16 mouse cellular contexts compared by ENCODE assay signal in the genomic region with DNA sequence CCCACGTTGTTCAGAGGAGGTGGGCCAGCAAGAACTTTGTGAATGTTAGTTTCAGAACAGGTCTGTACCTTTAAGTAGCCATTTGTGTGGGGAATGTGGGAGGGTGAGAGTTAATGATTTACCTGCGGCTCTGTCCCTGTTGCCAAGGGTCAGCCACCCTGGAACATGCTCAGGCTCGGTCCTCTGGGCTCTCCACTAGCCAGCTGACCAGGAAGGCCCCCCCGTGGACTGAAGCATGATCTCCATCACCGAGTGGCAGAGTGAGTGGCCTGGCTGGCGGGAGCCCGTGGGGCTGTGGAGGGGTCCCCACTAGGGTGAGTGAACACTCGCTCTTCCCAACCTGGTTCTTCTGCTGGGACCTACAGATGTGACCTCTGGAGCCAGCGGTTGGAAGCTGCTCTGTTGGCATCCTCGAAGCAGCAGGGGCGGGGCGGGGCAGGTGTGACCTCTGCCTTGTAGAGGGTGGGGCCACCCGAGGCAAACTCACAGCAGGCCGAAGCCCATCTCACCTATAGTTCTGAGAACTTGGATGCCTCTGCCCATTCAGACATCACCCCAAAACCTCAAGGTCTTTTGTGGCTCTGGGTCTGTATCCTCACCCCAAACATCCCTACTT. TPM values are rescaled to one million over a fixed set of nuclear protein-coding genes. Genes with fewer than 3 reads are reported as not detected.
DNase-seq lines count a peak whose midpoint lies in the region; ATAC-seq and TF ChIP-seq lines count a peak whose summit lies in the region.
"Had no signal": no experiment of that assay in that cellular context is flagged by ENCODE, and none has a peak within 500 bp of the region (broad histone marks: within the 10 kb centered on the region; RNA-seq: fewer than 3 reads in every experiment).

A gene (plus strand): TSS at position 149 of the 616 bp plus-strand sequence.

- H3K4me1 ChIP-seq in intestine, embryonic 15.5 days (replicated peaks), result no peaks in the 10 kb centered on the region; the same call in 1 of the 2 replicates
- peaks cover 19% of the 10 kb centered on the region; the same call in 1 of the 2 replicates for H3K4me1 ChIP-seq in kidney, adult 2 months (ENCODE audit: control insufficient read depth, insufficient read depth, low read length)
- H3K4me1 ChIP-seq in liver, adult 2 months (ENCODE audit: control insufficient read depth, insufficient read depth, low read length), result peaks cover 10% of the 10 kb centered on the region

- DNase-seq in kidney, adult 2 months, result peak; percentile 96
- DNase-seq in liver, adult 2 months (ENCODE audit: extremely low read depth, low read depth, low spot score), result peak; percentile 95
- DNase-seq in lung, postnatal 36 days, result peak; percentile 68
- no peak for DNase-seq in layer of hippocampus, postnatal 36 days
- no peak for DNase-seq in left cerebral cortex, adult 11 months (ENCODE audit: low spot score)
- DNase-seq in gastrocnemius, postnatal 14 days, result no peak
- DNase-seq: adrenal gland, postnatal 10 days; cerebellum, adult 18-20 months; heart, adult 2 months had no signal

- peak within 1 kb of the TSS; percentile 79 for H3K27ac ChIP-seq in intestine, embryonic 15.5 days
- H3K27ac ChIP-seq in kidney, adult 2 months (ENCODE audit: insufficient read depth, low read depth, low read length), result peak within 1 kb of the TSS; percentile 97
- H3K27ac ChIP-seq in liver, adult 2 months (replicated peaks; ENCODE audit: insufficient read depth, low read depth, low read length), result peak within 1 kb of the TSS; percentile 83
- H3K27ac ChIP-seq: heart, adult 2 months; hindbrain, embryonic 13.5 days; macrophage had no signal

- peak within 1 kb of the TSS; percentile 38 for H3K4me3 ChIP-seq in intestine, embryonic 15.5 days (replicated peaks)
- H3K4me3 ChIP-seq in kidney, adult 2 months (ENCODE audit: insufficient read depth, low read depth, low read length), result peak within 1 kb of the TSS; percentile 58
- peak within 1 kb of the TSS; percentile 65 for H3K4me3 ChIP-seq in liver, adult 2 months (ENCODE audit: insufficient read depth, low read depth, low read length)
- H3K4me3 ChIP-seq: heart, adult 2 months; hindbrain, embryonic 13.5 days; myocyte had no signal

- peak within 1 kb of the TSS; percentile 49 for H3K4me2 ChIP-seq in intestine, embryonic 15.5 days (replicated peaks)
- H3K4me2 ChIP-seq: hindbrain, embryonic 13.5 days had no signal

- ATAC-seq in intestine, embryonic 15.5 days, result peak; percentile 85
- ATAC-seq: forebrain, embryonic 16.5 days had no signal

- 46% methylated on average over 14 of the region's 14 CpGs for WGBS in intestine, embryonic 15.5 days
- 21% methylated on average over 14 of the region's 14 CpGs for WGBS in kidney, adult 2 months
- 25% methylated on average over 14 of the region's 14 CpGs for WGBS in liver, adult 2 months

- intact Hi-C loops in gastrocnemius, postnatal 14 days (cut with DNase I; ENCODE audit: low total_unique reads), result loop anchor here (5.0 kb wide), 2 partner anchors 43 to 298 kb away; a partner anchor contains a TSS

- no peaks in the 10 kb centered on the region for H3K27me3 ChIP-seq in intestine, embryonic 15.5 days (replicated peaks)
- H3K27me3 ChIP-seq in kidney, adult 2 months (replicated peaks; ENCODE audit: control insufficient read depth, insufficient read depth, low read length), result no peaks in the 10 kb centered on the region
- H3K27me3 ChIP-seq in liver, adult 2 months (ENCODE audit: control insufficient read depth, insufficient read depth, low read length), result no peaks in the 10 kb centered on the region
- H3K27me3 ChIP-seq: hindbrain, embryonic 13.5 days had no signal

- no peak for TF ChIP-seq POLR2A in kidney, adult 2 months (IDR thresholded peaks at IDR 0.05; ENCODE audit: low read depth, low read length)
- 0 out of 2 replicates have a peak, but pooled peaks have one; percentile 46 for TF ChIP-seq POLR2A in liver, adult 2 months (IDR thresholded peaks at IDR 0.05; ENCODE audit: extremely low read depth, insufficient read depth, low read length)

- H3K36me3 ChIP-seq in intestine, embryonic 15.5 days, result no peaks in the 10 kb centered on the region
- H3K36me3 ChIP-seq in kidney, adult 2 months (ENCODE audit: control insufficient read depth, insufficient read depth, low read length), result no peaks in the 10 kb centered on the region
- no peaks in the 10 kb centered on the region for H3K36me3 ChIP-seq in liver, adult 2 months (ENCODE audit: control insufficient read depth, insufficient read depth, low read length)
- H3K36me3 ChIP-seq: hindbrain, embryonic 13.5 days had no signal

- TF ChIP-seq CTCF in kidney, adult 2 months (conservative IDR thresholded peaks at IDR 0.05; ENCODE audit: insufficient read depth, insufficient read length, low read depth, low read length), result no peak
- no peak for TF ChIP-seq CTCF in liver, adult 2 months (IDR thresholded peaks at IDR 0.05; ENCODE audit: low read depth, low read length)

- peaks cover 7% of the 10 kb centered on the region; the same call in 1 of the 2 replicates for H3K79me2 ChIP-seq in liver, adult 2 months (ENCODE audit: control insufficient read depth, insufficient read depth, low read length)

- H3K9me3 ChIP-seq in intestine, embryonic 15.5 days, result no peaks in the 10 kb centered on the region
- H3K9me3 ChIP-seq: hindbrain, embryonic 13.5 days had no signal

- no peak within 1 kb of the TSS for H3K9ac ChIP-seq in intestine, embryonic 15.5 days
- H3K9ac ChIP-seq in liver, adult 2 months (ENCODE audit: low read depth, low read length), result peak within 1 kb of the TSS; percentile 76
- H3K9ac ChIP-seq: hindbrain, embryonic 13.5 days had no signal

RNA-seq across cellular contexts. Expression of the gene that starts here (rescaled TPM):
- 18.2 and 23.8 TPM in 2 replicates for polyA plus RNA-seq in intestine, embryonic 15.5 days (2015; fragmentation: Nextera tagmentation; extraction: Ambion mirVana)
- 18.1 and 18.9 TPM in 2 replicates for polyA plus RNA-seq in kidney, adult 2 months (2012; rRNA removed)
- 11.4 and 13.0 TPM in 2 replicates for total RNA-seq in liver, adult 2 months (2014; rRNA removed)
- 16.1 and 21.2 TPM in 2 replicates for polyA plus RNA-seq in liver, adult 2 months (2012; rRNA removed)
- total RNA-seq in layer of hippocampus, postnatal 36 days (2021), result not detected
- total RNA-seq in gastrocnemius, postnatal 14 days (2021), result not detected
- total RNA-seq: heart, adult 2 months; layer of hippocampus, postnatal 14 days had no signal
- polyA plus RNA-seq: embryonic facial prominence, embryonic 11.5 days; forebrain, embryonic 16.5 days; hindbrain, embryonic 13.5 days; macrophage; myocyte had no signal

Comparison
In these comparisons a context has a peak if more than half of its experiments do, and no peak if none do; other contexts are left out.
1. RNA of the gene that starts here (total RNA-seq): 11.4 to 13.0 TPM in liver, adult 2 months; not detected in layer of hippocampus, postnatal 36 days and not detected in gastrocnemius, postnatal 14 days; every median in the first group is over 10 times any median in the second.
2. DNase-seq: peak in kidney, adult 2 months (single experiment), liver, adult 2 months (single experiment) and lung, postnatal 36 days (single experiment); none in layer of hippocampus, postnatal 36 days (0 of 2), left cerebral cortex, adult 11 months (single experiment) and gastrocnemius, postnatal 14 days (single experiment).
3. Peak in every context shown above with its lines, with median percentiles within 50 percentile points of each other: H3K27ac ChIP-seq and H3K4me3 ChIP-seq.